Mouse (Mus musculus) megakaryocyte, embryonic 14.5 days (primary cell): Measurements from ENCODE around the gene Rgs8.

Experiments
- FLI1 ChIP-seq: IDR thresholded peaks from 2 replicates; pipeline ENCODE4 v1.6.1; 2012; ENCODE audit warnings: low read length, inconsistent platforms, mixed read lengths
- GATA1 ChIP-seq: IDR thresholded peaks from 3 replicates; pipeline ENCODE4 v1.6.1; 2012; ENCODE audit warnings: mixed read lengths, low read length, inconsistent platforms, borderline replicate concordance

DNA sequence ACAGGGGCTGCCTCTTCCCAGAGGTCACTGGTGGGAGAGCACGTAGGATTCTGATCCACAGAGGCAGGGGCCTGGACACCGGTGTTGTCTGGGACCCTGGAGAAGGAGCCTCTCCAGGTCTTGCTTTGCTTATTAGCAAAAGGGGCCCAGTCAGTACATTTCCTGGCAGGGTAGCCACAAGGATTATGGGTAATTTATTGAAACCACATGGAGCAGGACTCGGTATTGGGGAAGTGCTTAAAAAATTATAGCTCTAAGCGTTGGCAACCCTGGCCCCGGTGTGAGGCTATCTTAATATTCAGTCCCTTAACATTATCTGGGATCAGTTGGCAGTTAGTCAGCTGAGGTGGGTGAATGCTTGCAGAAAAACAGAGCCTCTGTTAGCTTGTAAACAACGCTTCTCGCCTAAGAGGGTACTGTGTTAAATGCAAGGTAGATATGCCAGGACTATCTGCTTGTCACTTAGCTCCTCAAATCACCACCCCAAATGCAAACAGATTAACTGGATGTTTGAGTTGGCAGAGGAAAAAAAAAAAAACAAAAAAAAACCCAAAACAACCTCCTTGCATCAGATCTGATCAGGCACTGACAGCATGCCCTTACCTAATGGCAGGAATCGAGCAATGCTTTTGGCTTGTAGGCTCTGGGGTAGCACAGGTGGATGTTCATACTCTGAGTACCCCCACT, 49.5 kb downstream of the Rgs8 start:
- TF ChIP-seq GATA1 (no peak), FLI1 (no peak)
